Mouse (Mus musculus) ES-Bruce4 (cell line): ENCODE results near the gene Wwp2. TPM values are rescaled to one million over a fixed set of nuclear protein-coding genes. Genes with fewer than 3 reads are reported as not detected.
A peak's percentile ranks its signal among the peaks of the same experiment; 100 is the strongest.

ENCODE experiments used
- H3K27ac ChIP-seq: 2 replicates; pipeline ENCODE4 v1.5.1; 2012; ENCODE audit warnings: low read length, inconsistent platforms; ENCODE audit not compliant: insufficient read depth
- H3K27me3 ChIP-seq: 2 replicates; pipeline ENCODE4 v1.6.1; 2012; ENCODE audit warnings: mild to moderate bottlenecking, low read length, inconsistent platforms; ENCODE audit not compliant: control insufficient read depth, poor library complexity, insufficient read depth, severe bottlenecking
- H3K36me3 ChIP-seq: 2 replicates; pipeline ENCODE4 v1.6.1; 2012; ENCODE audit warnings: inconsistent platforms, mild to moderate bottlenecking, low read length, moderate library complexity; ENCODE audit not compliant: control insufficient read depth, poor library complexity, insufficient read depth, severe bottlenecking
- H3K4me1 ChIP-seq: one replicate; pipeline ENCODE4 v1.8.1; 2011; ENCODE audit warnings: low read length; ENCODE audit not compliant: control insufficient read depth, insufficient read depth
- H3K4me3 ChIP-seq: 2 replicates; pipeline ENCODE4 v1.5.1; 2011; ENCODE audit warnings: low read depth, mild to moderate bottlenecking, low read length
- H3K9ac ChIP-seq: 2 replicates; pipeline ENCODE4 v1.6.1; 2012; ENCODE audit warnings: low read depth, mild to moderate bottlenecking, inconsistent platforms; ENCODE audit not compliant: poor library complexity, severe bottlenecking
- H3K9me3 ChIP-seq: replicated peaks from 2 replicates; pipeline ENCODE4 v1.6.1; 2012; ENCODE audit warnings: mild to moderate bottlenecking, low read length, inconsistent platforms; ENCODE audit not compliant: control insufficient read depth, poor library complexity, insufficient read depth, severe bottlenecking
- CTCF ChIP-seq: IDR thresholded peaks from one replicate; pipeline ENCODE4 v1.8.1; 2011; ENCODE audit warnings: low read depth, low read length
- EP300 ChIP-seq: IDR thresholded peaks from 2 replicates; pipeline ENCODE4 v1.6.1; 2011; ENCODE audit warnings: low read depth, low read length; ENCODE audit not compliant: insufficient read depth
- POLR2A ChIP-seq: IDR thresholded peaks from one replicate; pipeline ENCODE4 v1.8.1; 2011; ENCODE audit warnings: low read length; ENCODE audit not compliant: insufficient read depth
- polyA plus RNA-seq: library from polyadenylated mRNA; stranded (reverse); fragments of >200 nt; gene quantifications from 2 replicates; pipeline ENCODE4 v1.2.4, GENCODE M21; 2011; ENCODE audit warnings: low read depth; ENCODE audit not compliant: missing spikeins, insufficient read depth, insufficient read length

Wwp2 gene
- polyA plus RNA-seq, 1 experiment: 48.7 TPM

GRCm38 (mm10) chr8:107562164-107562563, 126.0 kb downstream of the Wwp2 start:
- H3K27me3 ChIP-seq: no peaks in the 10 kb centered on the region
- no peaks in the 10 kb centered on the region for H3K9me3 ChIP-seq
- TF ChIP-seq CTCF (no peak), EP300 (no peak), POLR2A (no peak)
- H3K27ac ChIP-seq: no peak overlapping the region
- H3K36me3 ChIP-seq: no peaks in the 10 kb centered on the region
- no peak overlapping the region for H3K9ac ChIP-seq
- no peaks in the 10 kb centered on the region for H3K4me1 ChIP-seq
- no peak overlapping the region for H3K4me3 ChIP-seq

- H3K4me1 ChIP-seq: no peaks in the 10 kb centered on the region
- H3K27ac ChIP-seq: no peak overlapping the region
- H3K4me3 ChIP-seq: no peak overlapping the region
- no peaks in the 10 kb centered on the region for H3K27me3 ChIP-seq
- H3K36me3 ChIP-seq: no peaks in the 10 kb centered on the region
- H3K9ac ChIP-seq: no peak overlapping the region
- no peaks in the 10 kb centered on the region for H3K9me3 ChIP-seq
- TF ChIP-seq CTCF (no peak), POLR2A (no peak), EP300 (no peak)
Observed at GRCm38 (mm10) chr8:107571046-107571445, 134.9 kb downstream of the Wwp2 start.

- H3K4me3 ChIP-seq: no peak overlapping the region
- H3K36me3 ChIP-seq: no peaks in the 10 kb centered on the region
- no peak overlapping the region for H3K27ac ChIP-seq
Observed at GRCm38 (mm10) chr8:107571486-107572135, 135.4 kb downstream of the Wwp2 start.

GRCm38 (mm10) chr8:107572497-107572896, 136.3 kb downstream of the Wwp2 start:
- Histone ChIP-seq H3K36me3 (no peaks in the 10 kb centered on the region), H3K9me3 (no peaks in the 10 kb centered on the region), H3K9ac (no peak overlapping the region), H3K4me3 (no peak overlapping the region), H3K27ac (no peak overlapping the region), H3K27me3 (no peaks in the 10 kb centered on the region), H3K4me1 (no peaks in the 10 kb centered on the region)
- TF ChIP-seq EP300: no peak
- TF ChIP-seq POLR2A: no peak
- TF ChIP-seq CTCF: peak; percentile 94

More at GRCm38 (mm10) chr8:107571486-107572135, 135.4 kb downstream of the Wwp2 start:
- Histone ChIP-seq H3K4me1 (no peaks in the 10 kb centered on the region), H3K9ac (no peak overlapping the region), H3K27me3 (no peaks in the 10 kb centered on the region), H3K9me3 (no peaks in the 10 kb centered on the region)
- TF ChIP-seq EP300: no peak
- TF ChIP-seq POLR2A: no peak
- no peak for TF ChIP-seq CTCF

GRCm38 (mm10) chr8:107574771-107575170, 138.6 kb downstream of the Wwp2 start:
- no peaks in the 10 kb centered on the region for H3K27me3 ChIP-seq
- H3K27ac ChIP-seq: peak overlapping the region; percentile 48; the same call in 1 of the 2 replicates
- TF ChIP-seq CTCF: no peak
- no peak for TF ChIP-seq POLR2A
- no peak for TF ChIP-seq EP300
- H3K9ac ChIP-seq: no peak overlapping the region; the same call in 1 of the 2 replicates
- no peak overlapping the region for H3K4me3 ChIP-seq
- 0 out of 2 replicates have a peak, but pooled peaks cover 2% of the 10 kb centered on the region for H3K9me3 ChIP-seq
- peaks cover 6% of the 10 kb centered on the region for H3K36me3 ChIP-seq
- no peaks in the 10 kb centered on the region for H3K4me1 ChIP-seq

- no peaks in the 10 kb centered on the region for H3K27me3 ChIP-seq
- TF ChIP-seq CTCF (peak; percentile 56), POLR2A (no peak), EP300 (no peak)
- peak overlapping the region; percentile 4; the same call in 1 of the 2 replicates for H3K27ac ChIP-seq
- no peak overlapping the region for H3K9ac ChIP-seq
- H3K4me1 ChIP-seq: no peaks in the 10 kb centered on the region
- H3K4me3 ChIP-seq: no peak overlapping the region
- H3K9me3 ChIP-seq: 0 out of 2 replicates have a peak, but pooled peaks cover 2% of the 10 kb centered on the region
- H3K36me3 ChIP-seq: peaks cover 26% of the 10 kb centered on the region
Observed at GRCm38 (mm10) chr8:107576702-107577101, 140.5 kb downstream of the Wwp2 start.
